Mouse (Mus musculus): ENCODE measurements at regions not wholly inside any gene's neighbourhood (a gene's known extent, or its start where the extent isn't known, plus 50 kb on each side); places are given as distances from the start of the nearest gene placed in this dataset.
A peak's percentile ranks its signal among the peaks of the same experiment; 100 is the strongest.

- DNase-seq (ENCODE audit: low spot score in 2 of 2): no peak
Measured at GRCm38 (mm10) chr2:21129621-21130020, 75.5 kb downstream of the Enkur start.

- DNase-seq (ENCODE audit: low spot score in 2 of 2): no peak
Measured at GRCm38 (mm10) chr2:21126531-21126930, 78.6 kb downstream of the Enkur start.

- no peak for DNase-seq (ENCODE audit: low spot score in 2 of 2)
Measured at GRCm38 (mm10) chr2:21122421-21122820, 82.7 kb downstream of the Enkur start.

- no peak for DNase-seq (ENCODE audit: low spot score in 2 of 2)
Measured at GRCm38 (mm10) chr2:21121663-21122062, 83.5 kb downstream of the Enkur start.

- peak; percentile 22 to 33 for DNase-seq (ENCODE audit: low spot score in 2 of 2)
Measured at GRCm38 (mm10) chr2:21116817-21117216, 88.3 kb downstream of the Enkur start.

GRCm38 (mm10) chr2:21111527-21111926, 93.6 kb downstream of the Enkur start:
- no peak for DNase-seq (ENCODE audit: low spot score in 2 of 2)

GRCm38 (mm10) chr2:21100248-21100808, 104.8 kb downstream of the Enkur start:
- DNase-seq (ENCODE audit: low spot score in 2 of 2): no peak

GRCm38 (mm10) chr2:21091058-21091971, 113.8 kb downstream of the Enkur start:
- peak; percentile 51 to 67 for DNase-seq (ENCODE audit: low spot score in 2 of 2)

GRCm38 (mm10) chr2:21085517-21085916, 116.8 kb upstream of the Arhgap21 start:
- no peak for DNase-seq (ENCODE audit: low spot score in 2 of 2)

GRCm38 (mm10) chr2:21067292-21067850, 98.7 kb upstream of the Arhgap21 start:
- DNase-seq (ENCODE audit: low spot score in 2 of 2): peak in 1 of 2 experiments; percentile 23

- DNase-seq (ENCODE audit: low spot score in 2 of 2): peak in 1 of 2 experiments; percentile 23
Measured at GRCm38 (mm10) chr2:21060347-21060650, 91.6 kb upstream of the Arhgap21 start.

GRCm38 (mm10) chr2:21059618-21060346, 91.1 kb upstream of the Arhgap21 start:
- DNase-seq (ENCODE audit: low spot score in 2 of 2): no peak

GRCm38 (mm10) chr2:21058940-21059339, 90.3 kb upstream of the Arhgap21 start:
- no peak for DNase-seq (ENCODE audit: low spot score in 2 of 2)

- DNase-seq (ENCODE audit: low spot score in 2 of 2): no peak
Measured at GRCm38 (mm10) chr2:21056450-21057210, 87.9 kb upstream of the Arhgap21 start.

- DNase-seq (ENCODE audit: low spot score in 2 of 2): no peak
Measured at GRCm38 (mm10) chr2:21055416-21055815, 86.7 kb upstream of the Arhgap21 start.

GRCm38 (mm10) chr2:21054325-21055082, 85.8 kb upstream of the Arhgap21 start:
- DNase-seq (ENCODE audit: low spot score in 2 of 2): peak; percentile 46 to 51

- peak; percentile 59 to 65 for DNase-seq (ENCODE audit: low spot score in 2 of 2)
Measured at GRCm38 (mm10) chr2:21053596-21053995, 84.9 kb upstream of the Arhgap21 start.

- no peak for DNase-seq (ENCODE audit: low spot score in 2 of 2)
Measured at GRCm38 (mm10) chr2:21048996-21049395, 80.3 kb upstream of the Arhgap21 start.

- DNase-seq (ENCODE audit: low spot score in 2 of 2): no peak
Measured at GRCm38 (mm10) chr2:21048226-21048625, 79.5 kb upstream of the Arhgap21 start.

GRCm38 (mm10) chr2:21046503-21047116, 77.9 kb upstream of the Arhgap21 start:
- no peak for DNase-seq (ENCODE audit: low spot score in 2 of 2)
